Mouse (Mus musculus) MEL (cell line): ENCODE measurements around the gene Grem1.

Experiments
- MXI1 ChIP-seq: IDR thresholded peaks from 2 replicates; pipeline ENCODE4 v1.6.1; 2011; ENCODE audit warnings: mild to moderate bottlenecking, low read depth, low read length, improper control_type of control experiment
- POLR2A ChIP-seq, 2 experiments: IDR thresholded peaks; 2 replicates each; pipeline ENCODE4 v1.6.1; 2011 to 2012; ENCODE audit warnings: low read length in 2 of 2, mild to moderate bottlenecking in 2 of 2, control low read depth in 1 of 2, improper control_type of control experiment in 1 of 2, low read depth in 1 of 2, moderate library complexity in 1 of 2; ENCODE audit not compliant: control insufficient read depth in 1 of 2, insufficient read depth in 1 of 2, poor library complexity in 1 of 2

DNA sequence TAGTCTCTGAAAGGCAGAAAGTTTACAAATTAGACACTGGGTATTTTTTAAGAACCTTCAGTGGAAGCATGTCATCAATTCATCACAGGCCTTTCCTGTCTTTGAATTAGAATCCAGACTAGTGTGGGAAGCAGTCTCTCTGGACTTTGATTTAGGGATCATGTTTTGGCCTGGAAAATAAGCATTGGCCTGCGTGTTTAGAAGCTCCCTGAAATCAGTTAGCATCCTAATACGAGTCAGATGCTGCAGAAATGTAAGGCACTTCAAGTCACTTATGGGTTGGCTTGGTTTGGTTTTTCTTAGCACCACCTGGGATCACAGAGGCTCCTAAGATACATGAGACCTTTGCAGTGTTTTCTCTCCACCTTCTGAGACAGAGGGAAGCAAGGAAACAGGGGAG is 43.6 kb downstream of the Grem1 start:
- no peak for TF ChIP-seq MXI1
- no peak for TF ChIP-seq POLR2A (IDR thresholded peaks at IDR 0.05; ENCODE audit: control insufficient read depth in 1 of 2, insufficient read depth in 1 of 2, low read depth in 1 of 2, low read length in 2 of 2, poor library complexity in 1 of 2)
